Mouse (Mus musculus) thymus, adult 2 months (tissue): ENCODE data around the gene Prnd. TPM values are rescaled to one million over a fixed set of nuclear protein-coding genes. Genes with fewer than 3 reads are reported as not detected.

ENCODE experiments used
- DNase-seq: peaks from one replicate; pipeline ENCODE4 v3.0.0; 2021
- H3K27ac ChIP-seq: fragments of 200-500 bp; 2 replicates; pipeline ENCODE4 v1.5.1; 2012; ENCODE audit warnings: low read length, control low read depth; ENCODE audit not compliant: control insufficient read depth, insufficient read depth
- H3K27me3 ChIP-seq: fragments of 200-500 bp; 2 replicates; pipeline ENCODE4 v1.6.1; 2012; ENCODE audit warnings: mild to moderate bottlenecking, low read length, moderate library complexity, mixed read lengths; ENCODE audit not compliant: control insufficient read depth, insufficient read depth
- H3K36me3 ChIP-seq: fragments of 200-500 bp; 2 replicates; pipeline ENCODE4 v1.6.1; 2012; ENCODE audit warnings: mild to moderate bottlenecking, low read length, moderate library complexity; ENCODE audit not compliant: control insufficient read depth, insufficient read depth
- H3K4me1 ChIP-seq: fragments of 200-500 bp; replicated peaks from 2 replicates; pipeline ENCODE4 v1.6.1; 2012; ENCODE audit warnings: low read length; ENCODE audit not compliant: control insufficient read depth, insufficient read depth
- H3K4me3 ChIP-seq: fragments of 200-500 bp; 2 replicates; pipeline ENCODE4 v1.5.1; 2012; ENCODE audit warnings: mild to moderate bottlenecking, low read length, control low read depth, moderate library complexity; ENCODE audit not compliant: control insufficient read depth, insufficient read depth
- CTCF ChIP-seq: fragments of 200-500 bp; IDR thresholded peaks from 2 replicates; pipeline ENCODE4 v1.5.1; 2012; ENCODE audit warnings: mild to moderate bottlenecking, control low read depth, low read length, moderate library complexity, borderline replicate concordance; ENCODE audit not compliant: control insufficient read depth, poor library complexity, insufficient read depth; ENCODE audit errors: extremely low read depth
- POLR2A ChIP-seq: fragments of 200-500 bp; IDR thresholded peaks from 2 replicates; pipeline ENCODE4 v1.6.1; 2012; ENCODE audit warnings: mild to moderate bottlenecking, low read length, control low read depth, moderate library complexity; ENCODE audit not compliant: control insufficient read depth, poor library complexity, insufficient read depth; ENCODE audit errors: extremely low read depth
- WGBS: fragments of 180-500 bp; shearing (Covaris S2); methylation state at CpG from one replicate; pipeline ENCODE4 v1.1.7; 2018; 5-methylcytosine and 5-hydroxymethylcytosine counted together
- polyA plus RNA-seq: library from polyadenylated mRNA; depleted of rRNA; stranded (reverse); fragments of >200 nt; gene quantifications from 2 replicates; pipeline ENCODE4 v1.2.3, GENCODE M21; 2012

The Prnd gene
- polyA plus RNA-seq, 1 experiment, result 1.8 TPM

DNA sequence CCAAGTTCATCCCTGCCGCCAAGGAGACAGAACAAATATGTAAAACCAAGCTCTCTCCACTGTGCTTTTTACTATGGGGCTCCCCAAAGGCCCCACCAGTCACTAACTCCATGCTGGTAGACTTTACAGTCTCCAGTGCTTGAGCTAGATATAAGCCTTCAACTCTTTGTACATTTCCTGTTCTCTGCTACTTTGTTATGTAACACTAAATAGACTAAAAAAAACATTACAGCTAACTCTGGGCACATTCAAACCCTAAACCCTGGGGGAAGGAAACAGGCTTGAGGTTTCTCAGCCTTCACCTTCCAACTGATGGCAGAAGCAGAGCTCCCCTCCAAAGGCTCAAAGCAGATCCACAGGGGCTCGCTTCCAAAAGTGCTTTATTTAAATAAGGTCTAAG lies 41.8 kb downstream of the Prnd start:
- H3K27ac ChIP-seq, result peak overlapping the region; percentile 80
- peaks cover 35% of the 10 kb centered on the region for H3K36me3 ChIP-seq
- H3K4me1 ChIP-seq, result peaks cover 16% of the 10 kb centered on the region
- WGBS, result 23% methylated on average over 2 of the region's 2 CpGs
- H3K27me3 ChIP-seq, result no peaks in the 10 kb centered on the region
- no peak for DNase-seq
- TF ChIP-seq CTCF, result no peak
- no peak for TF ChIP-seq POLR2A
- H3K4me3 ChIP-seq, result no peak overlapping the region

GRCm38 (mm10) chr2:131993151-131993550 lies 42.5 kb downstream of the Prnd start:
- TF ChIP-seq POLR2A (no peak), CTCF (no peak)
- Histone ChIP-seq H3K4me3 (no peak overlapping the region), H3K27ac (0 out of 2 replicates have a peak overlapping the region, but pooled peaks have one; percentile 2), H3K27me3 (no peaks in the 10 kb centered on the region), H3K4me1 (peaks cover 16% of the 10 kb centered on the region), H3K36me3 (peaks cover 42% of the 10 kb centered on the region)
- DNase-seq, result no peak
- 88% methylated on average over 4 of the region's 4 CpGs for WGBS

DNA sequence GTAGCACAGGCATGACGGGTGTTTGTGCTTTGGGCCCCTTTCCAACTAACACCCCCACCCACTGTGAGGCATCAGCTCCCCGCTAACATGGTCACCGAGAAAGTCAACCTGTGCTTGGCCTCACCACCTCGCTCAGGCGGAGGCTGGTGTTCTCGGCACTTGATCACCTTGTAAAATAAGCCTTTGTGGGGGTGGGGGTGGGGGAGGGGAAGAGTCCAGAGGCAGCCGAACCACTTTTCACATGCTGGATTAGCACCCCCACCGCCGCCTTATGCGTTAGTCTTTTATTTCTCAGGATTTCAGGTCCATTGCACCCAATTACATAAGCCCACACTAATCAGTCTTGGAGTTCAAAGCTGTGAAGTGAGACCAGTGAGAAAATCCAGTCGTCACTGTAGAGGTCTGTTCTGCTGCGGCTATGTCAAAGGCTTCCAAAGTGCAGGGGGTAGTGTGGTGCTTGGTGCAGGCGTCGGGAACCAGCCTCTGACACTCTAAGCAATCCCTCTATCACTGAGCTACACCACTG lies 43.0 kb downstream of the Prnd start:
- H3K27ac ChIP-seq, result 0 out of 2 replicates have a peak overlapping the region, but pooled peaks have one; percentile 2
- H3K4me1 ChIP-seq, result peaks cover 16% of the 10 kb centered on the region
- no peak for DNase-seq
- H3K4me3 ChIP-seq, result no peak overlapping the region
- WGBS, result 88% methylated on average over 14 of the region's 14 CpGs
- TF ChIP-seq CTCF (no peak), POLR2A (no peak)
- H3K36me3 ChIP-seq, result peaks cover 46% of the 10 kb centered on the region
- H3K27me3 ChIP-seq, result no peaks in the 10 kb centered on the region

GRCm38 (mm10) chr2:131994971-131995370 lies 44.3 kb downstream of the Prnd start:
- Histone ChIP-seq H3K27ac (no peak overlapping the region), H3K4me1 (peaks cover 16% of the 10 kb centered on the region), H3K4me3 (no peak overlapping the region), H3K27me3 (no peaks in the 10 kb centered on the region), H3K36me3 (peaks cover 49% of the 10 kb centered on the region)
- TF ChIP-seq POLR2A (no peak), CTCF (no peak)
- no peak for DNase-seq
- WGBS, result 98% methylated on average over 6 of the region's 6 CpGs

GRCm38 (mm10) chr2:131995742-131996141 lies 45.1 kb downstream of the Prnd start:
- 68% methylated on average over 12 of the region's 12 CpGs for WGBS
- Histone ChIP-seq H3K4me1 (peaks cover 16% of the 10 kb centered on the region), H3K36me3 (peaks cover 56% of the 10 kb centered on the region), H3K4me3 (no peak overlapping the region), H3K27ac (no peak overlapping the region), H3K27me3 (no peaks in the 10 kb centered on the region)
- TF ChIP-seq CTCF (no peak), POLR2A (no peak)
- no peak for DNase-seq

- H3K27me3 ChIP-seq, result no peaks in the 10 kb centered on the region
- 91% methylated on average over 7 of the region's 7 CpGs for WGBS
- TF ChIP-seq POLR2A, result no peak
- TF ChIP-seq CTCF, result no peak
- H3K36me3 ChIP-seq, result peaks cover 60% of the 10 kb centered on the region
- H3K4me3 ChIP-seq, result no peak overlapping the region
- H3K4me1 ChIP-seq, result peaks cover 16% of the 10 kb centered on the region
- H3K27ac ChIP-seq, result no peak overlapping the region
- no peak for DNase-seq
Observed at GRCm38 (mm10) chr2:131996369-131996768, 45.7 kb downstream of the Prnd start.

DNA sequence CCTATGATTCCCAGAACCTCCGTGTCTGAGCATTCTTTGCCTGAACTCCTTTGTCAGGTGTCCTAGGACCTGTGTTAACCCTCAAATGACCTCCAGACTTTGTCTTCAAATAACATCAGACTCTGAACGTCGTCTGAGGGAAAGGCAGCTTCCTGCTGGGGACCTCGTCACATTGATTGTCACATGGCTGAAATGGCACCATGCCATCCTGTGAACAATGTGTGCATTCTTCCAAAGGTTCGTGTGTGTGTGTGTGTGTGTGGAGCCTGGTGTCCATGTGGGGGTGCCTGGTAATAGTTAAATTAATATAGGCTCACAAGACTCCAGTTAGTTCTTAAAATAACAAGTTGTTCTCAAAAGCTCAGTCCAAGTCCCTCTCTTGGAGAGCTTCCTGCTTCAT lies 46.7 kb downstream of the Prnd start:
- 65% methylated on average over 5 of the region's 5 CpGs for WGBS
- Histone ChIP-seq H3K4me3 (no peak overlapping the region), H3K4me1 (peaks cover 11% of the 10 kb centered on the region), H3K27me3 (no peaks in the 10 kb centered on the region), H3K27ac (no peak overlapping the region), H3K36me3 (peaks cover 69% of the 10 kb centered on the region)
- TF ChIP-seq POLR2A, result no peak
- no peak for TF ChIP-seq CTCF
- no peak for DNase-seq
